Mouse (Mus musculus): ENCODE data around the gene Arglu1. TPM values are rescaled to one million over a fixed set of nuclear protein-coding genes. Genes with fewer than 3 reads are reported as not detected.

The Arglu1 gene
- polyA plus RNA-seq, 1 experiment from 2014 or later, result 200 TPM

- 89% methylated on average over 2 of the region's 2 CpGs for WGBS
- Histone ChIP-seq H3K4me3 (no peak overlapping the region), H3K27me3 (no peaks in the 10 kb centered on the region), H3K4me2 (no peak overlapping the region), H3K27ac (no peak overlapping the region), H3K9me3 (no peaks in the 10 kb centered on the region), H3K9ac (no peak overlapping the region), H3K36me3 (peaks cover 17% of the 10 kb centered on the region), H3K4me1 (replicated peaks) (peaks cover 38% of the 10 kb centered on the region)
- ATAC-seq (ENCODE audit: low FRiP score), result no peak
These were observed 4.8 kb downstream of the Arglu1 start for GRCm38 (mm10) chr8:8685517-8685916.

- no peak overlapping the region for H3K9ac ChIP-seq
- H3K4me3 ChIP-seq, result no peak overlapping the region
- no peaks in the 10 kb centered on the region for H3K9me3 ChIP-seq
- ATAC-seq (ENCODE audit: low FRiP score), result no peak
- 85% methylated on average over 3 of the region's 3 CpGs for WGBS
- no peak overlapping the region for H3K4me2 ChIP-seq
- no peak overlapping the region for H3K27ac ChIP-seq
- peaks cover 22% of the 10 kb centered on the region for H3K4me1 ChIP-seq (replicated peaks)
- no peaks in the 10 kb centered on the region for H3K27me3 ChIP-seq
- H3K36me3 ChIP-seq, result peaks cover 37% of the 10 kb centered on the region
These were observed 7.6 kb downstream of the Arglu1 start for GRCm38 (mm10) chr8:8682697-8683096.

GRCm38 (mm10) chr8:8678236-8678635 lies 12.1 kb downstream of the Arglu1 start:
- no peak overlapping the region for H3K4me2 ChIP-seq
- no peak overlapping the region for H3K27ac ChIP-seq
- H3K27me3 ChIP-seq, result no peaks in the 10 kb centered on the region
- 87% methylated on average over 3 of the region's 3 CpGs for WGBS
- H3K36me3 ChIP-seq, result peaks cover 61% of the 10 kb centered on the region
- H3K4me1 ChIP-seq (replicated peaks), result 0 out of 2 replicates have a peak, but pooled peaks cover 2% of the 10 kb centered on the region
- no peaks in the 10 kb centered on the region for H3K9me3 ChIP-seq
- H3K9ac ChIP-seq, result no peak overlapping the region
- H3K4me3 ChIP-seq, result no peak overlapping the region
- ATAC-seq (ENCODE audit: low FRiP score), result no peak

GRCm38 (mm10) chr8:8674864-8675263 lies 15.5 kb downstream of the Arglu1 start:
- no peak overlapping the region for H3K27ac ChIP-seq
- no peak overlapping the region for H3K4me3 ChIP-seq
- H3K4me2 ChIP-seq, result no peak overlapping the region
- no peak for ATAC-seq (ENCODE audit: low FRiP score)
- H3K9ac ChIP-seq, result no peak overlapping the region
- peaks cover 49% of the 10 kb centered on the region for H3K36me3 ChIP-seq
- H3K27me3 ChIP-seq, result no peaks in the 10 kb centered on the region
- 0 out of 2 replicates have a peak, but pooled peaks cover 2% of the 10 kb centered on the region for H3K4me1 ChIP-seq (replicated peaks)
- WGBS, result 92% methylated on average over 5 of the region's 5 CpGs
- H3K9me3 ChIP-seq, result no peaks in the 10 kb centered on the region

GRCm38 (mm10) chr8:8661759-8662138 lies 28.6 kb downstream of the Arglu1 start:
- H3K4me2 ChIP-seq, result peak overlapping the region; percentile 75
- H3K4me1 ChIP-seq (replicated peaks), result peaks cover 21% of the 10 kb centered on the region
- H3K27me3 ChIP-seq, result no peaks in the 10 kb centered on the region
- peak overlapping the region; percentile 75 for H3K9ac ChIP-seq
- WGBS, result under 1% methylated on average over 23 of the region's 23 CpGs
- peak overlapping the region; percentile 96 for H3K4me3 ChIP-seq
- ATAC-seq (ENCODE audit: low FRiP score), result no peak
- H3K9me3 ChIP-seq, result no peaks in the 10 kb centered on the region
- peak overlapping the region; percentile 97 for H3K27ac ChIP-seq
- H3K36me3 ChIP-seq, result peaks cover 6% of the 10 kb centered on the region

GRCm38 (mm10) chr8:8661103-8661758 lies 29.1 kb downstream of the Arglu1 start, which contains the start of gene Efnb2:
TSS of gene Efnb2 (minus strand) at chr8:8661242.
- Histone ChIP-seq H3K27me3 (no peaks in the 10 kb centered on the region), H3K4me2 (peak within 1 kb of the TSS; percentile 75), H3K36me3 (0 out of 2 replicates have a peak, but pooled peaks cover 3% of the 10 kb centered on the region), H3K27ac (peak within 1 kb of the TSS; percentile 97), H3K4me1 (replicated peaks) (peaks cover 24% of the 10 kb centered on the region), H3K9ac (peak within 1 kb of the TSS; percentile 99), H3K9me3 (no peaks in the 10 kb centered on the region), H3K4me3 (peak within 1 kb of the TSS; percentile 96)
- WGBS, result under 1% methylated on average over 66 of the region's 70 CpGs
- peak; percentile 95 for ATAC-seq (ENCODE audit: low FRiP score)

GRCm38 (mm10) chr8:8660307-8661098 lies 29.8 kb downstream of the Arglu1 start:
- peak overlapping the region; percentile 75 for H3K4me2 ChIP-seq
- under 1% methylated on average over 78 of the region's 88 CpGs for WGBS
- H3K9ac ChIP-seq, result peak overlapping the region; percentile 99
- ATAC-seq (ENCODE audit: low FRiP score), result peak; percentile 71
- no peaks in the 10 kb centered on the region for H3K9me3 ChIP-seq
- peaks cover 31% of the 10 kb centered on the region for H3K4me1 ChIP-seq (replicated peaks)
- peak overlapping the region; percentile 97 for H3K27ac ChIP-seq
- H3K36me3 ChIP-seq, result no peaks in the 10 kb centered on the region
- H3K4me3 ChIP-seq, result peak overlapping the region; percentile 96
- H3K27me3 ChIP-seq, result no peaks in the 10 kb centered on the region

- H3K9me3 ChIP-seq, result no peaks in the 10 kb centered on the region
- no peaks in the 10 kb centered on the region for H3K27me3 ChIP-seq
- no peaks in the 10 kb centered on the region for H3K36me3 ChIP-seq
- peak overlapping the region; percentile 97 for H3K27ac ChIP-seq
- H3K4me3 ChIP-seq, result peak overlapping the region; percentile 96
- WGBS, result under 1% methylated on average over 53 of the region's 53 CpGs
- peaks cover 39% of the 10 kb centered on the region for H3K4me1 ChIP-seq (replicated peaks)
- ATAC-seq (ENCODE audit: low FRiP score), result no peak
- H3K9ac ChIP-seq, result peak overlapping the region; percentile 99
- H3K4me2 ChIP-seq, result peak overlapping the region; percentile 75
These were observed 30.6 kb downstream of the Arglu1 start for GRCm38 (mm10) chr8:8659503-8660306.

GRCm38 (mm10) chr8:8658426-8659224 lies 31.7 kb downstream of the Arglu1 start:
- Histone ChIP-seq H3K4me1 (replicated peaks) (peaks cover 50% of the 10 kb centered on the region), H3K9me3 (no peaks in the 10 kb centered on the region), H3K27ac (peak overlapping the region; percentile 97), H3K27me3 (no peaks in the 10 kb centered on the region), H3K4me3 (peak overlapping the region; percentile 96), H3K36me3 (no peaks in the 10 kb centered on the region), H3K9ac (peak overlapping the region; percentile 99), H3K4me2 (peak overlapping the region; percentile 75)
- WGBS, result 1% methylated on average over 18 of the region's 19 CpGs
- ATAC-seq (ENCODE audit: low FRiP score), result peak; percentile 27; the same call in 1 of the 2 replicates

- no peaks in the 10 kb centered on the region for H3K9me3 ChIP-seq
- peak overlapping the region; percentile 75 for H3K4me2 ChIP-seq
- H3K36me3 ChIP-seq, result no peaks in the 10 kb centered on the region
- peaks cover 58% of the 10 kb centered on the region for H3K4me1 ChIP-seq (replicated peaks)
- 5% methylated on average over 5 of the region's 5 CpGs for WGBS
- H3K9ac ChIP-seq, result peak overlapping the region; percentile 99
- H3K27ac ChIP-seq, result peak overlapping the region; percentile 97
- no peaks in the 10 kb centered on the region for H3K27me3 ChIP-seq
- peak overlapping the region; percentile 96 for H3K4me3 ChIP-seq
- no peak for ATAC-seq (ENCODE audit: low FRiP score)
These were observed 32.5 kb downstream of the Arglu1 start for GRCm38 (mm10) chr8:8657692-8658355.

Measured in hindbrain, embryonic 13.5 days (tissue).